ENCODE assay signal across 11 mouse cellular contexts in the genomic region with DNA sequence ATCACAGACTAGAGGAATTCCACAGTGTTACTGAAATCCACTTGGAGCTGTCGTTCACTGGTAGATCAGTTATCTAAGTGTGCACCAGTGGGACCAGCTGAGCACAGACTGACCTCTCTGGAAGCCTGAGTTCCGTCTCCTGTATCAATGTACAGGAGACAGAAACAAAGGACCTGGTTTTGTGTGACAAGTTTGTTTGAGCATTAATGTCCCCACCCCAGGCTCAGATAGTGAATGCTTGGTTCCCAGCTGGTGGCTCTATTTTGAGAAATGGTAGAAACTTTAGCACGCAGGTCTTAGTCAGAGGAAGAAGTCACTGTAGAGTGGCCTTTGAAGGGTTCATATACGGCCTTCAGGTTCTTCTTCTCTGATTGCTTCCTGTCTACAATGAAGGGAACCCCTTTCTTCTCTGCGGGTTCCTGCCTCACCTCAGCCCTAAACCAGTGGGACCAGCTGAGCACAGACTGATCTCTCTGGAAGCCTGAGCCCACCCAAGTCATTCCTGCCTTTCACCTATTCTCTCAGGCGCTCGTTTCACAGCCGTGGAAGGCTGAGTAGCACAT. TPM values are rescaled to one million over a fixed set of nuclear protein-coding genes. Genes with fewer than 3 reads are reported as not detected.
DNase-seq lines count a peak whose midpoint lies in the region; ATAC-seq and TF ChIP-seq lines count a peak whose summit lies in the region.
"Had no signal": no experiment of that assay in that cellular context is flagged by ENCODE, and none has a peak within 500 bp of the region (broad histone marks: within the 10 kb centered on the region; RNA-seq: fewer than 3 reads in every experiment).

No protein-coding gene starts in this region.

- no peaks in the 10 kb centered on the region for H3K9me3 ChIP-seq in lung, embryonic 14.5 days (ENCODE audit: low read depth, low read length)

- TF ChIP-seq CTCF in gastrocnemius, adult 2 months (IDR thresholded peaks at IDR 0.05) = no peak
- TF ChIP-seq CTCF in lung, embryonic 14.5 days (IDR thresholded peaks at IDR 0.05; ENCODE audit: low read depth) = no peak
- TF ChIP-seq CTCF in embryonic fibroblast, embryonic 13.5 days (IDR thresholded peaks at IDR 0.05; ENCODE audit: borderline replicate concordance, insufficient read depth, low read length) = no peak
- no peak for TF ChIP-seq CTCF in small intestine, adult 2 months (IDR thresholded peaks at IDR 0.05; ENCODE audit: extremely low read depth, insufficient read length, insufficient replicate concordance, low read depth, low read length)

- no peak for TF ChIP-seq POLR2A in embryonic fibroblast, embryonic 13.5 days (IDR thresholded peaks at IDR 0.05; ENCODE audit: low read depth, low read length)
- no peak for TF ChIP-seq POLR2A in small intestine, adult 2 months (IDR thresholded peaks at IDR 0.05; ENCODE audit: low read depth, low read length)

- ATAC-seq in lung, embryonic 14.5 days (ENCODE audit: insufficient read depth) = no peak

- H3K36me3 ChIP-seq in lung, embryonic 14.5 days (ENCODE audit: insufficient read depth) = no peaks in the 10 kb centered on the region
- no peaks in the 10 kb centered on the region for H3K36me3 ChIP-seq in small intestine, adult 2 months (ENCODE audit: control insufficient read depth, insufficient read depth, low read length)

- H3K9ac ChIP-seq in lung, embryonic 14.5 days = no peak overlapping the region

- 64% methylated on average over 8 of the region's 8 CpGs for WGBS in lung, embryonic 14.5 days
- 80% methylated on average over 8 of the region's 8 CpGs for WGBS in small intestine, adult 2 months

- H3K4me2 ChIP-seq in lung, embryonic 14.5 days = no peak overlapping the region
- H3K4me2 ChIP-seq: midbrain, embryonic 11.5 days had no signal

- no peak overlapping the region for H3K4me3 ChIP-seq in gastrocnemius, adult 2 months
- H3K4me3 ChIP-seq in lung, embryonic 14.5 days (ENCODE audit: low read depth, low read length) = no peak overlapping the region
- H3K4me3 ChIP-seq in embryonic fibroblast, embryonic 13.5 days (ENCODE audit: insufficient read depth, low read length) = no peak overlapping the region
- H3K4me3 ChIP-seq in small intestine, adult 2 months (ENCODE audit: low read depth, low read length) = no peak overlapping the region

- no peak for DNase-seq in gastrocnemius, adult 2 months
- no peak for DNase-seq in gastrocnemius, postnatal 14 days
- DNase-seq in lung, embryonic 14.5 days = no peak
- DNase-seq in lung, postnatal 36 days = no peak
- DNase-seq in cerebellum, adult 9-10 months = no peak
- no peak for DNase-seq in urinary bladder, postnatal 36 days (ENCODE audit: low spot score in 2 of 2)
- DNase-seq: spleen, adult 18-20 months had no signal

- H3K27ac ChIP-seq in gastrocnemius, adult 2 months = peak overlapping the region; percentile 95
- H3K27ac ChIP-seq in lung, embryonic 14.5 days (ENCODE audit: low read depth) = peak overlapping the region; percentile 78; the same call in 1 of the 2 replicates
- peak overlapping the region; percentile 98 for H3K27ac ChIP-seq in embryonic fibroblast, embryonic 13.5 days (ENCODE audit: insufficient read depth, low read length)
- H3K27ac ChIP-seq in small intestine, adult 2 months (ENCODE audit: insufficient read depth, low read depth, low read length) = peak overlapping the region; percentile 30; the same call in 1 of the 2 replicates

- no peaks in the 10 kb centered on the region for H3K27me3 ChIP-seq in lung, embryonic 14.5 days (ENCODE audit: insufficient read depth, low read length)
- H3K27me3 ChIP-seq in small intestine, adult 2 months (ENCODE audit: control insufficient read depth, insufficient read depth, low read length) = peaks cover 2% of the 10 kb centered on the region; the same call in 1 of the 2 replicates

- H3K4me1 ChIP-seq in lung, embryonic 14.5 days (ENCODE audit: insufficient read depth) = peaks cover 13% of the 10 kb centered on the region
- peaks cover 23% of the 10 kb centered on the region for H3K4me1 ChIP-seq in embryonic fibroblast, embryonic 13.5 days (ENCODE audit: control insufficient read depth, insufficient read depth, low read length)
- H3K4me1 ChIP-seq in small intestine, adult 2 months (ENCODE audit: control insufficient read depth, insufficient read depth, insufficient read length, low read length) = peaks cover 13% of the 10 kb centered on the region; the same call in 1 of the 2 replicates

- intact Hi-C loops in gastrocnemius, adult 2 months (cut with DNase I) = loop anchor here (2.0 to 5.0 kb wide), 2 partner anchors 18 to 114 kb away; partner anchors contain the start of gene Trp53bp2
- intact Hi-C loops in gastrocnemius, postnatal 14 days (cut with DNase I; ENCODE audit: low total_unique reads) = no loop called here

RNA-seq across cellular contexts. Expression of gene Capn2, which starts 3.6 kb away (rescaled TPM):
- 10 to 100 TPM; 46.7 to 55.3 TPM for total RNA-seq in gastrocnemius, adult 2 months (2021)
- total RNA-seq in gastrocnemius, postnatal 14 days (2021) = 10 to 100 TPM; 60.2 to 70.7 TPM
- 116 and 117 TPM in 2 replicates for polyA plus RNA-seq in lung, embryonic 14.5 days (2014; fragmentation: Nextera tagmentation; extraction: Ambion mirVana)
- 244 and 338 TPM in 2 replicates for polyA plus RNA-seq in embryonic fibroblast, embryonic 13.5 days (2011; ENCODE audit: insufficient read length, low read depth, missing spikeins)
- 6.6 and 6.7 TPM in 2 replicates for polyA plus RNA-seq in small intestine, adult 2 months (2012; rRNA removed)

RNA-seq across cellular contexts. Expression of gene Capn8, which starts 43.8 kb away (rescaled TPM):
- total RNA-seq in gastrocnemius, adult 2 months (2021) = not detected
- total RNA-seq in gastrocnemius, postnatal 14 days (2021) = not detected
- not detected in 2 replicates for polyA plus RNA-seq in lung, embryonic 14.5 days (2014; fragmentation: Nextera tagmentation; extraction: Ambion mirVana)
- not detected in 2 replicates for polyA plus RNA-seq in embryonic fibroblast, embryonic 13.5 days (2011; ENCODE audit: insufficient read length, low read depth, missing spikeins)
- 2.4 and 4.7 TPM in 2 replicates for polyA plus RNA-seq in small intestine, adult 2 months (2012; rRNA removed)
- total RNA-seq: neutrophil, adult 5-6 weeks had no signal
- polyA plus RNA-seq: midbrain, embryonic 11.5 days had no signal

Comparison
In these comparisons a context has a peak if more than half of its experiments do, and no peak if none do; other contexts are left out.
1. H3K27ac ChIP-seq: peak in every context shown above with its lines; median percentile 98 in embryonic fibroblast, embryonic 13.5 days; 95 in gastrocnemius, adult 2 months; 78 in lung, embryonic 14.5 days; 30 in small intestine, adult 2 months.
2. RNA of gene Capn2, which starts 3.6 kb away (polyA plus RNA-seq): 244 to 338 TPM in embryonic fibroblast, embryonic 13.5 days and 116 to 117 TPM in lung, embryonic 14.5 days; 6.6 to 6.7 TPM in small intestine, adult 2 months; every median in the first group is over 10 times any median in the second.